Mouse (Mus musculus): Measurements from ENCODE around the gene Tgfb2. TPM values are rescaled to one million over a fixed set of nuclear protein-coding genes. Genes with fewer than 3 reads are reported as not detected.

The Tgfb2 gene
- polyA plus RNA-seq (2015; fragmentation: Nextera tagmentation; extraction: Ambion mirVana) = 83.8 and 89.9 TPM in 2 replicates

- ATAC-seq (ENCODE audit: borderline replicate concordance, extremely low read depth, low FRiP score, low TSS enrichment) = peak; percentile 6
- Histone ChIP-seq H3K27ac (peak within 1 kb of the TSS; percentile 97), H3K4me2 (peak within 1 kb of the TSS; percentile 74), H3K4me3 (peak within 1 kb of the TSS; percentile 74), H3K9me3 (no peaks in the 10 kb centered on the region), H3K4me1 (peaks cover 12% of the 10 kb centered on the region), H3K36me3 (no peaks in the 10 kb centered on the region), H3K27me3 (no peaks in the 10 kb centered on the region), H3K9ac (peak within 1 kb of the TSS; percentile 95)
- WGBS = 1% methylated on average over 11 of the region's 12 CpGs
Measured at GRCm38 (mm10) chr1:186705915-186706248, at the start of gene Tgfb2. Tgfb2 (minus strand) TSS chr1:186705989.

GRCm38 (mm10) chr1:186749675-186750283 is 44.0 kb upstream of the Tgfb2 start:
- peaks cover 4% of the 10 kb centered on the region for H3K36me3 ChIP-seq
- no peaks in the 10 kb centered on the region for H3K27me3 ChIP-seq
- WGBS = 32% methylated on average over 10 of the region's 10 CpGs
- H3K9ac ChIP-seq = peak overlapping the region; percentile 85
- no peaks in the 10 kb centered on the region for H3K9me3 ChIP-seq
- H3K4me1 ChIP-seq = peaks cover 10% of the 10 kb centered on the region
- ATAC-seq (ENCODE audit: borderline replicate concordance, extremely low read depth, low FRiP score, low TSS enrichment) = peak; percentile 61; the same call in 1 of the 2 replicates
- H3K27ac ChIP-seq = peak overlapping the region; percentile 72
- peak overlapping the region; percentile 79 for H3K4me3 ChIP-seq
- peak overlapping the region; percentile 63 for H3K4me2 ChIP-seq

GRCm38 (mm10) chr1:186748724-186749653 is 43.2 kb upstream of the Tgfb2 start, which contains the start of gene Rrp15:
Rrp15 (minus strand) TSS chr1:186749358.
- Histone ChIP-seq H3K4me2 (peak within 1 kb of the TSS; percentile 63), H3K9me3 (no peaks in the 10 kb centered on the region), H3K36me3 (peaks cover 4% of the 10 kb centered on the region), H3K4me3 (peak within 1 kb of the TSS; percentile 79), H3K9ac (peak within 1 kb of the TSS; percentile 85), H3K27ac (peak within 1 kb of the TSS; percentile 72), H3K4me1 (peaks cover 10% of the 10 kb centered on the region), H3K27me3 (no peaks in the 10 kb centered on the region)
- ATAC-seq (ENCODE audit: borderline replicate concordance, extremely low read depth, low FRiP score, low TSS enrichment) = peak; percentile 92; the same call in 1 of the 2 replicates
- under 1% methylated on average over 46 of the region's 46 CpGs for WGBS

- Histone ChIP-seq H3K4me1 (peaks cover 11% of the 10 kb centered on the region; the same call in 1 of the 2 replicates), H3K4me3 (no peak overlapping the region), H3K27ac (no peak overlapping the region), H3K36me3 (peaks cover 37% of the 10 kb centered on the region), H3K4me2 (no peak overlapping the region), H3K9me3 (no peaks in the 10 kb centered on the region), H3K9ac (no peak overlapping the region), H3K27me3 (no peaks in the 10 kb centered on the region)
- no peak for ATAC-seq (ENCODE audit: borderline replicate concordance, extremely low read depth, low FRiP score, low TSS enrichment)
- WGBS = 57% methylated on average over 7 of the region's 7 CpGs
Measured at GRCm38 (mm10) chr1:186739828-186740227, 34.0 kb upstream of the Tgfb2 start.

GRCm38 (mm10) chr1:186735537-186735936 is 29.7 kb upstream of the Tgfb2 start:
- no peak overlapping the region for H3K27ac ChIP-seq
- no peaks in the 10 kb centered on the region for H3K9me3 ChIP-seq
- no peaks in the 10 kb centered on the region for H3K4me1 ChIP-seq
- 87% methylated on average over 5 of the region's 5 CpGs for WGBS
- no peak overlapping the region for H3K9ac ChIP-seq
- H3K36me3 ChIP-seq = peaks cover 41% of the 10 kb centered on the region
- H3K4me3 ChIP-seq = no peak overlapping the region
- ATAC-seq (ENCODE audit: borderline replicate concordance, extremely low read depth, low FRiP score, low TSS enrichment) = no peak
- H3K4me2 ChIP-seq = no peak overlapping the region
- no peaks in the 10 kb centered on the region for H3K27me3 ChIP-seq

GRCm38 (mm10) chr1:186733052-186733451 is 27.3 kb upstream of the Tgfb2 start:
- Histone ChIP-seq H3K4me3 (no peak overlapping the region), H3K9ac (no peak overlapping the region), H3K4me2 (no peak overlapping the region), H3K36me3 (peaks cover 28% of the 10 kb centered on the region), H3K27ac (no peak overlapping the region), H3K4me1 (no peaks in the 10 kb centered on the region), H3K9me3 (no peaks in the 10 kb centered on the region), H3K27me3 (no peaks in the 10 kb centered on the region)
- 93% methylated on average over 8 of the region's 8 CpGs for WGBS
- no peak for ATAC-seq (ENCODE audit: borderline replicate concordance, extremely low read depth, low FRiP score, low TSS enrichment)

GRCm38 (mm10) chr1:186728778-186729177 is 23.0 kb upstream of the Tgfb2 start:
- Histone ChIP-seq H3K4me2 (no peak overlapping the region), H3K27ac (no peak overlapping the region), H3K4me1 (no peaks in the 10 kb centered on the region), H3K27me3 (no peaks in the 10 kb centered on the region), H3K4me3 (no peak overlapping the region), H3K9me3 (no peaks in the 10 kb centered on the region), H3K36me3 (no peaks in the 10 kb centered on the region), H3K9ac (no peak overlapping the region)
- ATAC-seq (ENCODE audit: borderline replicate concordance, extremely low read depth, low FRiP score, low TSS enrichment) = no peak
- 66% methylated on average over 4 of the region's 4 CpGs for WGBS

GRCm38 (mm10) chr1:186726117-186726516 is 20.3 kb upstream of the Tgfb2 start:
- H3K27me3 ChIP-seq = no peaks in the 10 kb centered on the region
- WGBS = 82% methylated on average over 7 of the region's 7 CpGs
- H3K9ac ChIP-seq = no peak overlapping the region
- H3K36me3 ChIP-seq = peaks cover 2% of the 10 kb centered on the region
- 0 out of 2 replicates have a peak, but pooled peaks cover 2% of the 10 kb centered on the region for H3K4me1 ChIP-seq
- no peak for ATAC-seq (ENCODE audit: borderline replicate concordance, extremely low read depth, low FRiP score, low TSS enrichment)
- no peak overlapping the region for H3K27ac ChIP-seq
- H3K4me2 ChIP-seq = no peak overlapping the region
- no peaks in the 10 kb centered on the region for H3K9me3 ChIP-seq
- H3K4me3 ChIP-seq = no peak overlapping the region

GRCm38 (mm10) chr1:186722299-186722698 is 16.5 kb upstream of the Tgfb2 start:
- H3K9me3 ChIP-seq = no peaks in the 10 kb centered on the region
- no peaks in the 10 kb centered on the region for H3K27me3 ChIP-seq
- H3K4me3 ChIP-seq = no peak overlapping the region
- H3K9ac ChIP-seq = no peak overlapping the region
- ATAC-seq (ENCODE audit: borderline replicate concordance, extremely low read depth, low FRiP score, low TSS enrichment) = no peak
- 80% methylated on average over 9 of the region's 9 CpGs for WGBS
- H3K4me1 ChIP-seq = peaks cover 8% of the 10 kb centered on the region; the same call in 1 of the 2 replicates
- no peak overlapping the region for H3K4me2 ChIP-seq
- H3K27ac ChIP-seq = no peak overlapping the region
- H3K36me3 ChIP-seq = peaks cover 17% of the 10 kb centered on the region

- H3K36me3 ChIP-seq = peaks cover 17% of the 10 kb centered on the region
- H3K27ac ChIP-seq = no peak overlapping the region
- H3K4me1 ChIP-seq = peaks cover 8% of the 10 kb centered on the region; the same call in 1 of the 2 replicates
- no peak overlapping the region for H3K4me3 ChIP-seq
- ATAC-seq (ENCODE audit: borderline replicate concordance, extremely low read depth, low FRiP score, low TSS enrichment) = peak; percentile 64; the same call in 1 of the 2 replicates
- H3K4me2 ChIP-seq = no peak overlapping the region
- no peaks in the 10 kb centered on the region for H3K27me3 ChIP-seq
- H3K9me3 ChIP-seq = no peaks in the 10 kb centered on the region
- WGBS = 26% methylated on average over 12 of the region's 12 CpGs
- no peak overlapping the region for H3K9ac ChIP-seq
Measured at GRCm38 (mm10) chr1:186721846-186722245, 16.1 kb upstream of the Tgfb2 start.

GRCm38 (mm10) chr1:186721166-186721565 is 15.4 kb upstream of the Tgfb2 start:
- Histone ChIP-seq H3K27me3 (no peaks in the 10 kb centered on the region), H3K9me3 (no peaks in the 10 kb centered on the region), H3K4me1 (peaks cover 8% of the 10 kb centered on the region; the same call in 1 of the 2 replicates), H3K9ac (no peak overlapping the region), H3K27ac (no peak overlapping the region), H3K4me2 (no peak overlapping the region), H3K36me3 (peaks cover 17% of the 10 kb centered on the region), H3K4me3 (no peak overlapping the region)
- no peak for ATAC-seq (ENCODE audit: borderline replicate concordance, extremely low read depth, low FRiP score, low TSS enrichment)
- WGBS = 89% methylated on average over 11 of the region's 11 CpGs

GRCm38 (mm10) chr1:186719708-186720107 is 13.9 kb upstream of the Tgfb2 start:
- Histone ChIP-seq H3K36me3 (peaks cover 17% of the 10 kb centered on the region), H3K4me1 (peaks cover 13% of the 10 kb centered on the region; the same call in 1 of the 2 replicates), H3K4me2 (no peak overlapping the region), H3K4me3 (no peak overlapping the region), H3K27ac (no peak overlapping the region), H3K9me3 (no peaks in the 10 kb centered on the region), H3K9ac (no peak overlapping the region), H3K27me3 (no peaks in the 10 kb centered on the region)
- no peak for ATAC-seq (ENCODE audit: borderline replicate concordance, extremely low read depth, low FRiP score, low TSS enrichment)
- 86% methylated on average over 9 of the region's 9 CpGs for WGBS

All from lung, embryonic 15.5 days (tissue).